Comparison of ENCODE assay signal across 9 mouse cellular contexts in the genomic region with DNA sequence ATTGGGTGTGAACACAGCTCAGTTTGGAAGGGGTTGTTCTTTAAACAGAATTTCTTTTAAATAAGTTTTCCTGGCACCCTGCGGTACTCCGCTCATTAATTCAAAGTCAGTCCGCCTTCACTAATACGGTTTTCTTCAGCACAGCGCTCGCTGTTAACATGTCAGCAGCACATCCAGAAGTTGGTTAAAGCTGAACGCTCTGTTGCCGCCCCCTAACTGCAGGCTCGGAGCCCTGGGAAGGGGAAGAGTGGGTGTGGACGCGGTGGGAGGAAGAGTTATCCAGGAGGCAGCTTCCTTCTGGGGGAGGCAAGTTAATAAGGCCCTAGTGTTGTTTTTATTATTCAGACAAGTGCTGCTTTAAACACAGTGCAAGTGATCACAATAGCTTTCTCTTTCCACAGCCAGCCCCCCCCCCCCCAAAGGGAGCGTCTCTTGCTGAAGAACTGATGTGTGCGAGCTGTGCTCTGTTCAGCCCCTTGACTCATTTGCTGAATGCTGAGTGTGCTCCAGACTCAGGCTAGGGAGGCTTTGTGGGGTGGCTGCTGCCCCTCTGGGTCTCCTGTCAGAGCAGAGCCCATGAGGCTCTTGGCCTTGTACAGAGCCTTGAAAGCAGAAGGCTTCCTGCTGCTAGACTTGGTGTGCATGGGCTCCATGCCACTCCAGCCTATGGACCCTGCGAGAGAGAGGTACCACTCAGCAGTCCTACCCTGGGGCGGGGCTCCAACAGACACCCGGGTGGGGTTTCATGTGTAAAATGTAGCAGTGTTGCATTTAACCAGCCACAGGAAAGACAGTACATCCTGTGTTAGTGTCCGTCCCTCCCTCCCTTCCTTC. TPM values are rescaled to one million over a fixed set of nuclear protein-coding genes. Genes with fewer than 3 reads are reported as not detected.
DNase-seq lines count a peak whose midpoint lies in the region; ATAC-seq and TF ChIP-seq lines count a peak whose summit lies in the region.
"Had no signal": no experiment of that assay in that cellular context is flagged by ENCODE, and none has a peak within 500 bp of the region (broad histone marks: within the 10 kb centered on the region; RNA-seq: fewer than 3 reads in every experiment).

No protein-coding gene starts in this region.

- no peak overlapping the region for H3K4me3 ChIP-seq in lung, postnatal 0 days (ENCODE audit: low read depth, low read length)
- no peak overlapping the region for H3K4me3 ChIP-seq in intestine, embryonic 15.5 days (replicated peaks)
- H3K4me3 ChIP-seq in stomach, embryonic 14.5 days (ENCODE audit: low read depth, low read length): no peak overlapping the region
- H3K4me3 ChIP-seq: liver, embryonic 15.5 days had no signal

- no peaks in the 10 kb centered on the region for H3K9me3 ChIP-seq in lung, postnatal 0 days (ENCODE audit: low read length)
- H3K9me3 ChIP-seq in intestine, embryonic 15.5 days: no peaks in the 10 kb centered on the region
- H3K9me3 ChIP-seq in stomach, embryonic 14.5 days (ENCODE audit: control insufficient read depth, low read depth, low read length): no peaks in the 10 kb centered on the region
- H3K9me3 ChIP-seq: liver, embryonic 15.5 days had no signal

- peak; percentile 55 to 72 for DNase-seq in adrenal gland, adult (ENCODE audit: inconsistent age in 2 of 2, low spot score in 1 of 2)
- no peak for DNase-seq in adrenal gland, adult 8-10 months
- DNase-seq in lung, postnatal 0 days (ENCODE audit: low spot score): peak; percentile 66
- no peak for DNase-seq in lung, postnatal 25 days (ENCODE audit: low spot score)
- DNase-seq in adrenal gland, postnatal 10 days: no peak
- DNase-seq in urinary bladder, postnatal 25 days (ENCODE audit: low spot score): no peak

- peak overlapping the region; percentile 51; the same call in 1 of the 2 replicates for H3K27ac ChIP-seq in lung, postnatal 0 days (ENCODE audit: low read length)
- H3K27ac ChIP-seq in intestine, embryonic 15.5 days: peak overlapping the region; percentile 79
- peak overlapping the region; percentile 78 for H3K27ac ChIP-seq in stomach, embryonic 14.5 days (ENCODE audit: low read length)
- H3K27ac ChIP-seq: liver, embryonic 15.5 days had no signal

- peaks cover 22% of the 10 kb centered on the region; the same call in 1 of the 2 replicates for H3K4me1 ChIP-seq in lung, postnatal 0 days (ENCODE audit: insufficient read depth, low read depth, low read length)
- peaks cover 22% of the 10 kb centered on the region for H3K4me1 ChIP-seq in intestine, embryonic 15.5 days (replicated peaks)
- peaks cover 26% of the 10 kb centered on the region for H3K4me1 ChIP-seq in stomach, embryonic 14.5 days (ENCODE audit: control insufficient read depth, insufficient read depth, low read length)

- no peaks in the 10 kb centered on the region for H3K36me3 ChIP-seq in lung, postnatal 0 days (ENCODE audit: insufficient read depth, low read length)
- H3K36me3 ChIP-seq in intestine, embryonic 15.5 days: no peaks in the 10 kb centered on the region
- H3K36me3 ChIP-seq in stomach, embryonic 14.5 days (ENCODE audit: control insufficient read depth, insufficient read depth, low read length): no peaks in the 10 kb centered on the region
- H3K36me3 ChIP-seq: liver, embryonic 15.5 days had no signal

- TF ChIP-seq EP300 in lung, postnatal 0 days (IDR thresholded peaks at IDR 0.05): no peak

- H3K4me2 ChIP-seq in lung, postnatal 0 days (replicated peaks; ENCODE audit: low read depth, low read length): peak overlapping the region; percentile 9; the same call in 1 of the 2 replicates
- peak overlapping the region; percentile 14; the same call in 1 of the 2 replicates for H3K4me2 ChIP-seq in intestine, embryonic 15.5 days (replicated peaks)
- H3K4me2 ChIP-seq in stomach, embryonic 14.5 days (replicated peaks; ENCODE audit: low read depth, low read length): no peak overlapping the region
- H3K4me2 ChIP-seq: liver, embryonic 15.5 days had no signal

- no peak overlapping the region for H3K9ac ChIP-seq in lung, postnatal 0 days (replicated peaks; ENCODE audit: low read depth)
- peak overlapping the region; percentile 17 for H3K9ac ChIP-seq in intestine, embryonic 15.5 days
- no peak overlapping the region for H3K9ac ChIP-seq in stomach, embryonic 14.5 days (replicated peaks; ENCODE audit: low read depth, low read length)
- H3K9ac ChIP-seq: liver, embryonic 15.5 days had no signal

- WGBS in lung, postnatal 0 days: 38% methylated on average over 17 of the region's 17 CpGs
- 35% methylated on average over 17 of the region's 17 CpGs for WGBS in intestine, embryonic 15.5 days
- WGBS in stomach, embryonic 14.5 days: 43% methylated on average over 17 of the region's 17 CpGs

- ATAC-seq in lung, postnatal 0 days: peak; percentile 48
- no peak for ATAC-seq in intestine, embryonic 15.5 days
- ATAC-seq in stomach, embryonic 14.5 days (ENCODE audit: insufficient number of reproducible peaks, insufficient read depth, low FRiP score, low read depth): no peak

- TF ChIP-seq CTCF in lung, postnatal 0 days (IDR thresholded peaks at IDR 0.05): peak; percentile 56

- no peaks in the 10 kb centered on the region for H3K27me3 ChIP-seq in lung, postnatal 0 days (replicated peaks; ENCODE audit: insufficient read depth, low read length)
- no peaks in the 10 kb centered on the region for H3K27me3 ChIP-seq in intestine, embryonic 15.5 days (replicated peaks)
- H3K27me3 ChIP-seq in stomach, embryonic 14.5 days (ENCODE audit: control insufficient read depth, insufficient read depth, low read length): no peaks in the 10 kb centered on the region
- H3K27me3 ChIP-seq: liver, embryonic 15.5 days had no signal

RNA-seq across cellular contexts. Expression of gene Sec14l1, which starts 20.7 kb away (rescaled TPM):
- 100 to 1,000 TPM; 138 to 170 (median 166) TPM for total RNA-seq in adrenal gland, adult 8-10 months (2022)
- polyA plus RNA-seq in lung, postnatal 0 days (2015; fragmentation: Nextera tagmentation; extraction: Ambion mirVana): 62.2 and 62.4 TPM in 2 replicates
- polyA plus RNA-seq in intestine, embryonic 15.5 days (2015; fragmentation: Nextera tagmentation; extraction: Ambion mirVana): 30.4 and 30.7 TPM in 2 replicates
- 41.1 and 42.7 TPM in 2 replicates for polyA plus RNA-seq in stomach, embryonic 14.5 days (2014; fragmentation: Nextera tagmentation; extraction: Ambion mirVana)
- total RNA-seq in adrenal gland, postnatal 10 days (2021): 100 to 1,000 TPM; 101 to 113 TPM

Comparison
In these comparisons a context has a peak if more than half of its experiments do, and no peak if none do; other contexts are left out.
1. DNase-seq: peak in adrenal gland, adult (2 of 2) and lung, postnatal 0 days (single experiment); none in adrenal gland, adult 8-10 months (single experiment), lung, postnatal 25 days (single experiment), adrenal gland, postnatal 10 days (single experiment) and urinary bladder, postnatal 25 days (single experiment).
2. Peak in every context shown above with its lines, with median percentiles within 50 percentile points of each other: H3K27ac ChIP-seq.